Mouse (Mus musculus): ENCODE data around the gene Sema4a. TPM values are rescaled to one million over a fixed set of nuclear protein-coding genes. Genes with fewer than 3 reads are reported as not detected.
A peak's percentile ranks its signal among the peaks of the same experiment; 100 is the strongest.

Sema4a gene
- total RNA-seq, 1 experiment from 2014 or later = 11.0 TPM

- peak; percentile 42 for DNase-seq
These were observed 33.6 kb downstream of the Sema4a start for GRCm38 (mm10) chr3:88427342-88427905.

- no peak for DNase-seq
These were observed 35.1 kb downstream of the Sema4a start for GRCm38 (mm10) chr3:88425708-88426420.

GRCm38 (mm10) chr3:88425330-88425689, 35.7 kb downstream of the Sema4a start:
- DNase-seq = no peak

- peak; percentile 96 for DNase-seq
These were observed 36.2 kb downstream of the Sema4a start, which contains the start of gene Slc25a44 for GRCm38 (mm10) chr3:88424605-88425329. Gene Slc25a44, minus strand, starts transcription at chr3:88425139.

- DNase-seq = no peak
These were observed 38.8 kb downstream of the Sema4a start for GRCm38 (mm10) chr3:88422020-88422720.

- no peak for DNase-seq
These were observed 40.2 kb downstream of the Sema4a start for GRCm38 (mm10) chr3:88420771-88421170.

- DNase-seq = peak; percentile 61
These were observed 43.0 kb downstream of the Sema4a start for GRCm38 (mm10) chr3:88418016-88418415.

- DNase-seq = no peak
These were observed 45.3 kb downstream of the Sema4a start for GRCm38 (mm10) chr3:88415668-88416067.

GRCm38 (mm10) chr3:88412636-88413035, 48.3 kb downstream of the Sema4a start:
- no peak for DNase-seq

GRCm38 (mm10) chr3:88411681-88412080, 49.3 kb downstream of the Sema4a start:
- peak; percentile 73 for DNase-seq

- peak; percentile 64 for DNase-seq
These were observed 50.3 kb downstream of the Sema4a start for GRCm38 (mm10) chr3:88410645-88411031.

- DNase-seq = peak; percentile 96
These were observed 51.0 kb downstream of the Sema4a start, which contains the start of gene Pmf1 for GRCm38 (mm10) chr3:88409741-88410644. Gene Pmf1, minus strand, starts transcription at chr3:88410331.

- peak; percentile 51 for DNase-seq
These were observed 52.0 kb downstream of the Sema4a start for GRCm38 (mm10) chr3:88408953-88409352.

- DNase-seq = no peak
These were observed 53.5 kb downstream of the Sema4a start for GRCm38 (mm10) chr3:88407529-88407928.

- peak; percentile 77 for DNase-seq
These were observed 53.9 kb downstream of the Sema4a start for GRCm38 (mm10) chr3:88407090-88407489.

- DNase-seq = no peak
These were observed 57.3 kb downstream of the Sema4a start for GRCm38 (mm10) chr3:88403522-88404230.

GRCm38 (mm10) chr3:88398666-88399065, 62.3 kb downstream of the Sema4a start:
- DNase-seq = no peak

- no peak for DNase-seq
These were observed 65.2 kb downstream of the Sema4a start for GRCm38 (mm10) chr3:88395742-88396141.

- no peak for DNase-seq
These were observed 65.7 kb downstream of the Sema4a start for GRCm38 (mm10) chr3:88395288-88395687.

GRCm38 (mm10) chr3:88393776-88394375, 67.1 kb downstream of the Sema4a start:
- DNase-seq = no peak

All from adrenal gland, postnatal 14 days (tissue).